Mouse (Mus musculus) adrenal gland, adult (tissue): ENCODE results near the gene Rnf13.

Experiments used
- DNase-seq, 2 experiments: peaks; one replicate each; pipeline ENCODE4 v3.0.0; 2022 to 2023; ENCODE audit warnings: low spot score in 1 of 2; ENCODE audit not compliant: inconsistent age in 2 of 2

Rnf13 gene

GRCm38 (mm10) chr3:57735511-57736370 lies at the start of gene Rnf13:
Gene Rnf13 (plus strand): TSS chr3:57736062.
- peak; percentile 98 to 100 for DNase-seq

- DNase-seq = no peak
Measured at GRCm38 (mm10) chr3:57691772-57692171, 44.1 kb upstream of the Rnf13 start.

- DNase-seq = no peak
Measured at GRCm38 (mm10) chr3:57692719-57693118, 43.1 kb upstream of the Rnf13 start, which contains the start of gene Ankub1. Gene Ankub1 (minus strand): TSS chr3:57692799.

GRCm38 (mm10) chr3:57696249-57696648 lies 39.6 kb upstream of the Rnf13 start:
- no peak for DNase-seq

- no peak for DNase-seq
Measured at GRCm38 (mm10) chr3:57696779-57697178, 39.1 kb upstream of the Rnf13 start.

- DNase-seq = no peak
Measured at GRCm38 (mm10) chr3:57714151-57714550, 21.7 kb upstream of the Rnf13 start.

- no peak for DNase-seq
Measured at GRCm38 (mm10) chr3:57732206-57732915, 3.5 kb upstream of the Rnf13 start.

- no peak for DNase-seq
Measured at GRCm38 (mm10) chr3:57736419-57737095, 695 bp downstream of the Rnf13 start.

GRCm38 (mm10) chr3:57739830-57740229 lies 4.0 kb downstream of the Rnf13 start:
- no peak for DNase-seq

- DNase-seq = no peak
Measured at GRCm38 (mm10) chr3:57748576-57749267, 12.9 kb downstream of the Rnf13 start.

GRCm38 (mm10) chr3:57776915-57777314 lies 41.1 kb downstream of the Rnf13 start:
- peak in 1 of 2 experiments; percentile 53 for DNase-seq

- no peak for DNase-seq
Measured at GRCm38 (mm10) chr3:57788472-57788871, 52.6 kb downstream of the Rnf13 start.

GRCm38 (mm10) chr3:57789005-57789962 lies 53.4 kb downstream of the Rnf13 start:
- DNase-seq = no peak

GRCm38 (mm10) chr3:57791104-57791503 lies 55.2 kb downstream of the Rnf13 start:
- no peak for DNase-seq

- DNase-seq = peak in 1 of 2 experiments; percentile 49
Measured at GRCm38 (mm10) chr3:57795071-57795470, 59.2 kb downstream of the Rnf13 start.

- DNase-seq = peak in 1 of 2 experiments; percentile 32
Measured at GRCm38 (mm10) chr3:57815447-57815846, 79.6 kb downstream of the Rnf13 start.

GRCm38 (mm10) chr3:57825866-57826265 lies 90.0 kb downstream of the Rnf13 start:
- no peak for DNase-seq

GRCm38 (mm10) chr3:57833585-57833984 lies 97.7 kb downstream of the Rnf13 start:
- DNase-seq = no peak

GRCm38 (mm10) chr3:57836911-57837310 lies 101.0 kb downstream of the Rnf13 start:
- DNase-seq = no peak

GRCm38 (mm10) chr3:57843775-57844174 lies 107.9 kb downstream of the Rnf13 start:
- peak in 1 of 2 experiments; percentile 67 for DNase-seq
